Mouse (Mus musculus): Measurements from ENCODE around the gene Nanp. TPM values are rescaled to one million over a fixed set of nuclear protein-coding genes. Genes with fewer than 3 reads are reported as not detected.

The Nanp gene
- polyA plus RNA-seq, 1 experiment from 2014 or later, result 39.0 TPM

GRCm38 (mm10) chr2:151021158-151021557 is 18.0 kb downstream of the Nanp start:
- Histone ChIP-seq H3K4me3 (ENCODE audit: low read depth, low read length) (no peak overlapping the region), H3K4me2 (ENCODE audit: low read depth, low read length) (no peak overlapping the region), H3K9me3 (ENCODE audit: control insufficient read depth, low read length) (no peaks in the 10 kb centered on the region), H3K27me3 (replicated peaks; ENCODE audit: control insufficient read depth, insufficient read depth, low read length) (no peaks in the 10 kb centered on the region), H3K36me3 (ENCODE audit: control insufficient read depth, insufficient read depth, low read length) (0 out of 2 replicates have a peak, but pooled peaks cover 9% of the 10 kb centered on the region), H3K4me1 (ENCODE audit: control insufficient read depth, insufficient read depth, low read length) (no peaks in the 10 kb centered on the region), H3K9ac (ENCODE audit: low read depth, low read length) (no peak overlapping the region), H3K27ac (replicated peaks; ENCODE audit: low read depth, low read length) (no peak overlapping the region)
- ATAC-seq (ENCODE audit: low read depth), result no peak
- WGBS, result 91% methylated on average over 10 of the region's 10 CpGs
- no peak for DNase-seq (ENCODE audit: low spot score)

DNA sequence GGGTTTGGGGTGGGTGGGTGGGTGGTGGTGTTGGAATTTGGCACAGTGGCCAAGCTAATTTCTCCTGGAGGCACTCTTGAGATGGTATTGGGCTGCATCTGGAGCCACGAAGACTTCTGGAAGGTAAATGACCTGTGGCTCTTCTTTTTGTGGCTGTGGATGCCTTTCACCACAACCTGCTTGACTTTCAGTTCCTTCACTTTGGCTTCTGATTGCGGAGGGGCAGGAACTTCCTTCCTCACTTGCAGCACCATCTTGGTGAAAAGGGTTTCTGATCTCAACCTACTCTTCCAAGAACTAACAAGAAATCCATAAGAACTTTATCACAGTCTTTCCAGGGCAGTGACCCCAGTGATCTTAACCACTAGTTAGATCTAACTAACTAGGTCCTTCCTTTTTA is 23.9 kb downstream of the Nanp start:
- WGBS, result 73% methylated on average over 2 of the region's 2 CpGs

DNA sequence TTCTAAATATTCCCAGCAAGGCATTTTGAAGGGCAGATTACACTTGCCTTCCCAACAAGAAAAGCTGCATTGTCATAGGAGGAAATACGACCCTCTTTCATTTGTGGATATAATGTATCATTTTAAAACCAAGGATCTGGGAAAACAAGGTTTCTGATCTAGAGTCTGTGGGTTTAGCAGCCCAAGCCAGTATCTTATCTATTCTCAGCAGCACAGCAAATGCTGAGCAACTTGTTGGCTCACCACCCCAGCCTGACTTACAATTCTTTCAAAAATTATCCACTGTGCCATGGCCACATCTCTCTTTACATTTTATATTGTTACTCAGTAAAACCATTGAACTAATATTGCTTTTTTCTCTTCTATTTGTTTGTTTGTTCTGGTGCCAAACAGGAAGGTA is 27.9 kb downstream of the Nanp start:
- Histone ChIP-seq H3K27me3 (replicated peaks; ENCODE audit: control insufficient read depth, insufficient read depth, low read length) (no peaks in the 10 kb centered on the region), H3K4me3 (ENCODE audit: low read depth, low read length) (no peak overlapping the region), H3K36me3 (ENCODE audit: control insufficient read depth, insufficient read depth, low read length) (no peaks in the 10 kb centered on the region), H3K27ac (replicated peaks; ENCODE audit: low read depth, low read length) (no peak overlapping the region), H3K9ac (ENCODE audit: low read depth, low read length) (no peak overlapping the region), H3K4me2 (ENCODE audit: low read depth, low read length) (no peak overlapping the region), H3K9me3 (ENCODE audit: control insufficient read depth, low read length) (no peaks in the 10 kb centered on the region), H3K4me1 (ENCODE audit: control insufficient read depth, insufficient read depth, low read length) (peaks cover 12% of the 10 kb centered on the region)
- ATAC-seq (ENCODE audit: low read depth), result no peak
- 77% methylated on average over 1 of the region's 1 CpGs for WGBS
- no peak for DNase-seq (ENCODE audit: low spot score)

More for the DNA sequence above, 23.9 kb downstream of the Nanp start:
- H3K4me1 ChIP-seq (ENCODE audit: control insufficient read depth, insufficient read depth, low read length), result no peaks in the 10 kb centered on the region
- no peak overlapping the region for H3K9ac ChIP-seq (ENCODE audit: low read depth, low read length)
- no peaks in the 10 kb centered on the region for H3K36me3 ChIP-seq (ENCODE audit: control insufficient read depth, insufficient read depth, low read length)
- DNase-seq (ENCODE audit: low spot score) (no peak), ATAC-seq (ENCODE audit: low read depth) (no peak)
- no peak overlapping the region for H3K4me2 ChIP-seq (ENCODE audit: low read depth, low read length)
- no peak overlapping the region for H3K27ac ChIP-seq (replicated peaks; ENCODE audit: low read depth, low read length)
- H3K9me3 ChIP-seq (ENCODE audit: control insufficient read depth, low read length), result no peaks in the 10 kb centered on the region
- no peaks in the 10 kb centered on the region for H3K27me3 ChIP-seq (replicated peaks; ENCODE audit: control insufficient read depth, insufficient read depth, low read length)
- H3K4me3 ChIP-seq (ENCODE audit: low read depth, low read length), result no peak overlapping the region

DNA sequence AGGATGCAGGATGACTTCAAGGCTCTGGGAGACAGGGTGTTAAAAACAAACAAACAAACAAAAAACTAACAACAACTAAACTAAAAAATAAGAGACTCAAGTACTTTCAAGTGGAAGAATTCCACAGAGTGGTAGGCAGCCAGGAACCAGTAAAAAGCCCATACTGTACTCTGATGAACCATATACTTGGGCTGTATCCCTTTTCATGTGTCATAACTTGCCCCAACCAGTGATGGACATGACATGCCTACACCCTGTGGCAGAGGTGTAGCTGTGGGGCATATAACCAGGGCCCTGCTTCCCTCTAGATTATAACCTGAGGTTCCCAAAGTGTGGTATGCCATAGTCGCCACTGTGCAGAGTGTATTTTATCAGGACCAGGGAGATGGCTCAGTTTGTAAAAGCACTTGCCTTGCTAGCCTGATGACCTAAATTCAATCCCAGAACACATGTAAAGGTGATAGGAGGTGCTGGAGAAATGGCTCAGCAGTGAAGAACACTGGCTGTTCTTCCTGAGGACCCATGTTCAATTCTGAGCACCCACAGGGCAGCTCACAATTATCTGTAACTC is 29.6 kb downstream of the Nanp start:
- Histone ChIP-seq H3K9me3 (ENCODE audit: control insufficient read depth, low read length) (no peaks in the 10 kb centered on the region), H3K27ac (replicated peaks; ENCODE audit: low read depth, low read length) (no peak overlapping the region), H3K4me2 (ENCODE audit: low read depth, low read length) (peak overlapping the region; percentile 74), H3K27me3 (replicated peaks; ENCODE audit: control insufficient read depth, insufficient read depth, low read length) (no peaks in the 10 kb centered on the region), H3K4me3 (ENCODE audit: low read depth, low read length) (peak overlapping the region; percentile 67), H3K4me1 (ENCODE audit: control insufficient read depth, insufficient read depth, low read length) (peaks cover 12% of the 10 kb centered on the region), H3K9ac (ENCODE audit: low read depth, low read length) (peak overlapping the region; percentile 82), H3K36me3 (ENCODE audit: control insufficient read depth, insufficient read depth, low read length) (no peaks in the 10 kb centered on the region)
- 86% methylated on average over 1 of the region's 1 CpGs for WGBS
- peak; percentile 50 for ATAC-seq (ENCODE audit: low read depth)
- no peak for DNase-seq (ENCODE audit: low spot score)

DNA sequence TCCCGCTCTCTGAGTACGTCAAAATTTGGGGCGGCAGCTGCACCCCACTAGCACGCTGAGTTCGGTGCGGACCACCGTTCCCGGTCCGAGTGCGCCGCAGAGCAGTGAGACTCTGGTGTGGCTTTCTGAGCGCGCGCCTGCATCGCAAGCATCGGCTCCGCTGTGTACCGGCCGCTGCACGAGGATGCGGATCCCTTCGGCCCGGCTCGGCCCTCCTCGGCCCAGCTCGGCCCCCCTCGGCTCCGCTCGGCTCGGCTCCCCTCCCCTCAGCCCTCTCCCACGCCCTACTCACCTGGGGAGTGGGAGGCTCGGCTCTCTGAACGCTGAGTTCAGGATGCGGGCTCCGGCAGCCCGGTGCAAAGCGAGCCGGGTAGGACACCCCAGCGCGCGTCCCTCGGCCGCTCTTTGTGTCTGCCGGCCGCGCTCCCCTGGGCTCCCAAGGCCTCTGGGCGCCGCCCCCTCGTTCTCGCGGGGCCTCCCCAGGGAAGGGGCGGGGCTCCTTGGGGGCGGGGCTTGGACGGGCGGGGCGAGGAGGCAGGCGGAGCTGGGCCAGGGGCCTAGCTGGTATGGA is 30.2 kb downstream of the Nanp start:
- Histone ChIP-seq H3K4me1 (ENCODE audit: control insufficient read depth, insufficient read depth, low read length) (peaks cover 12% of the 10 kb centered on the region), H3K27me3 (replicated peaks; ENCODE audit: control insufficient read depth, insufficient read depth, low read length) (no peaks in the 10 kb centered on the region), H3K36me3 (ENCODE audit: control insufficient read depth, insufficient read depth, low read length) (no peaks in the 10 kb centered on the region), H3K4me3 (ENCODE audit: low read depth, low read length) (peak overlapping the region; percentile 67), H3K9me3 (ENCODE audit: control insufficient read depth, low read length) (no peaks in the 10 kb centered on the region), H3K4me2 (ENCODE audit: low read depth, low read length) (peak overlapping the region; percentile 74), H3K9ac (ENCODE audit: low read depth, low read length) (peak overlapping the region; percentile 82), H3K27ac (replicated peaks; ENCODE audit: low read depth, low read length) (peak overlapping the region; percentile 74; the same call in 1 of the 2 replicates)
- ATAC-seq (ENCODE audit: low read depth), result peak; percentile 97
- DNase-seq (ENCODE audit: low spot score), result peak; percentile 82
- 1% methylated on average over 32 of the region's 57 CpGs for WGBS

DNA sequence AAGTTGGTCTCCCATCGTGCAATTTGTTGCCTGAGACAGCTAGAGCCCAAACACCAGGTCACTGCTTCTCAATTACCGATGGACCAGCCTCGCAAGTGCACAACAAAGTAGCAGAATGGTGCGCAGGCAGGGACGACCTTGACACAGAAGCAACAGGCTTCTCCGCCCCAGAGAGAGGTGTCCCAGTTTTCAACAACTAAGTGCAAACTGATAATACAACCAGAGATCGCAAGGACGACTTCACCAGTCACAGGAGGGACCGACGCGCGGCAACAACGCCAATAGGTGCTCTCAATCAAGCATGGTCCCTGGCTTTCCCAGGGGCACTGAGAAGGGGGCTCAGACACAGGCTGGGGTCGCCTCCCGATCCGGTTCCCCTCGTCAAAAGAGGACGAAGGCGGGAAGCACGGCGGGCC is 30.7 kb downstream of the Nanp start:
- WGBS, result 0% methylated on average over 21 of the region's 21 CpGs
- peaks cover 12% of the 10 kb centered on the region for H3K4me1 ChIP-seq (ENCODE audit: control insufficient read depth, insufficient read depth, low read length)

GRCm38 (mm10) chr2:151008006-151008405 is 31.2 kb downstream of the Nanp start:
- ATAC-seq (ENCODE audit: low read depth) (no peak), DNase-seq (ENCODE audit: low spot score) (no peak)
- WGBS, result 38% methylated on average over 6 of the region's 6 CpGs

More for the DNA sequence above, 30.7 kb downstream of the Nanp start:
- Histone ChIP-seq H3K27ac (replicated peaks; ENCODE audit: low read depth, low read length) (no peak overlapping the region), H3K9ac (ENCODE audit: low read depth, low read length) (peak overlapping the region; percentile 82), H3K9me3 (ENCODE audit: control insufficient read depth, low read length) (no peaks in the 10 kb centered on the region), H3K36me3 (ENCODE audit: control insufficient read depth, insufficient read depth, low read length) (no peaks in the 10 kb centered on the region), H3K4me2 (ENCODE audit: low read depth, low read length) (peak overlapping the region; percentile 74), H3K4me3 (ENCODE audit: low read depth, low read length) (peak overlapping the region; percentile 67), H3K27me3 (replicated peaks; ENCODE audit: control insufficient read depth, insufficient read depth, low read length) (no peaks in the 10 kb centered on the region)
- ATAC-seq (ENCODE audit: low read depth) (peak; percentile 31; the same call in 1 of the 2 replicates), DNase-seq (ENCODE audit: low spot score) (peak; percentile 9)

DNA sequence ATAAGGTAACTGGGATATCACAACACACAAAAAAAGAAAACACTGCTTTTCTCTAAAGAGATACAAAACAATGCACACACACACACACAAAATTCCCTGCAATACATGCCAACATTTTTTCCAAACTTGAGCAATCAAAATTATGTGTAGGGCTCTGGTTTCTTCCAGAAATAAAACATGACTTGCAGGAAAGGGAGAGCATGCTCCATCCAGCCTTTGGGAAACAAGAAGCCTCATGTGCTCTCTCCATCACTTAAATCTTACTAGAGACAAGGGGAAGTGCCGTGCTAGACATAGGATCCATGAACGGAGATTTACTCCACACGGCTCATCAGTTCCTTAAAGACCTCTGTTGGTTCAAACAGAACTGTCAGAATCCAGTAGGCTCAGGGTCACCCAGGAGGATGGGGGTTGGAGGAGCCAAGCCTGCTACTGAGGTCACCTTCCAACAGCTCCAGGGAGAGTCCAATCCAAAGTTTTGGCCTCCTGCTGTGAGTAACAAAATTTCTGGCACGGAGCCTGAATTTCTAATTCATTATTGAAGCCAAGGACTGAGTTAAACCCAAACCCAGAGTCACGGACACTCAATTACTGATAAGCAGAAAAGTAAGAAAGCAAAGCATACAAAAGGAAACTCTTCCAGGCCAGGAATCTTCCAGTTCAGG is 32.8 kb downstream of the Nanp start:
- H3K27ac ChIP-seq (replicated peaks; ENCODE audit: low read depth, low read length), result no peak overlapping the region
- DNase-seq (ENCODE audit: low spot score), result no peak
- H3K27me3 ChIP-seq (replicated peaks; ENCODE audit: control insufficient read depth, insufficient read depth, low read length), result no peaks in the 10 kb centered on the region
- no peaks in the 10 kb centered on the region for H3K9me3 ChIP-seq (ENCODE audit: control insufficient read depth, low read length)
- H3K4me3 ChIP-seq (ENCODE audit: low read depth, low read length), result no peak overlapping the region
- 73% methylated on average over 5 of the region's 5 CpGs for WGBS
- H3K4me1 ChIP-seq (ENCODE audit: control insufficient read depth, insufficient read depth, low read length), result peaks cover 12% of the 10 kb centered on the region
- H3K4me2 ChIP-seq (ENCODE audit: low read depth, low read length), result no peak overlapping the region
- no peak overlapping the region for H3K9ac ChIP-seq (ENCODE audit: low read depth, low read length)
- no peaks in the 10 kb centered on the region for H3K36me3 ChIP-seq (ENCODE audit: control insufficient read depth, insufficient read depth, low read length)
- ATAC-seq (ENCODE audit: low read depth), result no peak

More at GRCm38 (mm10) chr2:151008006-151008405, 31.2 kb downstream of the Nanp start:
- H3K27ac ChIP-seq (replicated peaks; ENCODE audit: low read depth, low read length), result no peak overlapping the region
- H3K9ac ChIP-seq (ENCODE audit: low read depth, low read length), result peak overlapping the region; percentile 82
- no peaks in the 10 kb centered on the region for H3K36me3 ChIP-seq (ENCODE audit: control insufficient read depth, insufficient read depth, low read length)
- H3K9me3 ChIP-seq (ENCODE audit: control insufficient read depth, low read length), result no peaks in the 10 kb centered on the region
- no peaks in the 10 kb centered on the region for H3K27me3 ChIP-seq (replicated peaks; ENCODE audit: control insufficient read depth, insufficient read depth, low read length)
- peaks cover 12% of the 10 kb centered on the region for H3K4me1 ChIP-seq (ENCODE audit: control insufficient read depth, insufficient read depth, low read length)
- peak overlapping the region; percentile 74 for H3K4me2 ChIP-seq (ENCODE audit: low read depth, low read length)
- H3K4me3 ChIP-seq (ENCODE audit: low read depth, low read length), result peak overlapping the region; percentile 67
